Mouse (Mus musculus): ENCODE measurements around the gene Igsf10.

The Igsf10 gene

GRCm38 (mm10) chr3:59290551-59290950 lies 53.6 kb downstream of the Igsf10 start:
- DNase-seq (ENCODE audit: low spot score) = no peak

GRCm38 (mm10) chr3:59278620-59279019 lies 65.6 kb downstream of the Igsf10 start:
- no peak for DNase-seq (ENCODE audit: low spot score)

GRCm38 (mm10) chr3:59278254-59278533 lies 66.0 kb downstream of the Igsf10 start:
- DNase-seq (ENCODE audit: low spot score) = no peak

GRCm38 (mm10) chr3:59277502-59278253 lies 66.5 kb downstream of the Igsf10 start:
- DNase-seq (ENCODE audit: low spot score) = no peak

- DNase-seq (ENCODE audit: low spot score) = no peak
These were observed 73.4 kb downstream of the Igsf10 start for GRCm38 (mm10) chr3:59270811-59271210.
